10 mouse cellular contexts compared by ENCODE assay signal in the genomic region with DNA sequence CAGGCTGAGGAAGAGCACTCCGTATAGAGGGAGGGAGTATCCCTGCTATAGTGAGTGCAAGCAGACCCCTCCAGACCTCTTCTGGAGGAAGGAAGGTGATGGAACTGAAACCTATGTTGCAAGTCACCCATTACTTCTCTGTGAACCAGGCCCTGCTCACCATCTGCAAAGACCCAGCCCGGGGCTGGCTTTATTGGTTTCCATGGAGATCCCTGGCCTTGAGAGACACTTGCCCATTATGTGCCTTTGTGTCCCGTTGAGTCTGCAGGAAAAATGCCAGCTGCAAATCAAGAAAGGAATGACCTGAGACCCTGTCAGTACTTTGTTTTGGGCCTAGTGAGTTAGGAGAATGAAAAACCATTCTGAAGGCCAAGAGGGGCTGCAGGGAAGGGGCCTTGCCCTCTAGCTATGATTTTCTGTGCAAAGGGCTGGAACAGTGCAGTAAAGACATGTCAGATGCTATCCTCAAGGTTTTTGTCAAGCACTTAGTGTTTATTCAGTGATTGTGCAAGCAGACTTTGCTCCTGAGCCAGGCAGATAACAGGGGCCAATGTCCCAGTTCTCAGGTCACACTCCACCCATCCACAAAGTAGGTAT. TPM values are rescaled to one million over a fixed set of nuclear protein-coding genes. Genes with fewer than 3 reads are reported as not detected.
DNase-seq lines count a peak whose midpoint lies in the region; ATAC-seq and TF ChIP-seq lines count a peak whose summit lies in the region.
"Had no signal": no experiment of that assay in that cellular context is flagged by ENCODE, and none has a peak within 500 bp of the region (broad histone marks: within the 10 kb centered on the region; RNA-seq: fewer than 3 reads in every experiment).

No protein-coding gene starts in this region.

- 36% methylated on average over 3 of the region's 3 CpGs for WGBS in lung, embryonic 14.5 days
- 8% methylated on average over 3 of the region's 3 CpGs for WGBS in forebrain, embryonic 11.5 days
- 38% methylated on average over 3 of the region's 3 CpGs for WGBS in liver, embryonic 13.5 days (ENCODE audit: insufficient replicate concordance)
- 25% methylated on average over 3 of the region's 3 CpGs for WGBS in stomach, embryonic 15.5 days

- no peak overlapping the region for H3K4me2 ChIP-seq in lung, embryonic 14.5 days
- H3K4me2 ChIP-seq in forebrain, embryonic 11.5 days (ENCODE audit: low read depth, low read length, severe bottlenecking), result 0 out of 2 replicates have a peak overlapping the region, but pooled peaks have one; percentile 3
- no peak overlapping the region for H3K4me2 ChIP-seq in liver, embryonic 13.5 days
- H3K4me2 ChIP-seq in stomach, embryonic 15.5 days, result no peak overlapping the region
- H3K4me2 ChIP-seq: embryonic facial prominence, embryonic 13.5 days had no signal

- intact Hi-C loops in heart, postnatal 25 days (cut with DNase I), result no loop called here

- H3K9me3 ChIP-seq in lung, embryonic 14.5 days (ENCODE audit: low read depth, low read length), result no peaks in the 10 kb centered on the region
- no peaks in the 10 kb centered on the region for H3K9me3 ChIP-seq in forebrain, embryonic 11.5 days (ENCODE audit: control insufficient read depth, low read length)
- no peaks in the 10 kb centered on the region for H3K9me3 ChIP-seq in liver, embryonic 13.5 days (replicated peaks)
- H3K9me3 ChIP-seq in stomach, embryonic 15.5 days, result no peaks in the 10 kb centered on the region
- H3K9me3 ChIP-seq: embryonic facial prominence, embryonic 13.5 days had no signal

- no peaks in the 10 kb centered on the region for H3K27me3 ChIP-seq in lung, embryonic 14.5 days (ENCODE audit: insufficient read depth, low read length)
- H3K27me3 ChIP-seq in forebrain, embryonic 11.5 days (ENCODE audit: control insufficient read depth, insufficient read depth, low read length), result no peaks in the 10 kb centered on the region
- H3K27me3 ChIP-seq in liver, embryonic 13.5 days, result peaks cover 9% of the 10 kb centered on the region; the same call in 1 of the 2 replicates
- no peaks in the 10 kb centered on the region for H3K27me3 ChIP-seq in stomach, embryonic 15.5 days (replicated peaks)
- H3K27me3 ChIP-seq: embryonic facial prominence, embryonic 13.5 days had no signal

- H3K4me3 ChIP-seq in lung, embryonic 14.5 days (ENCODE audit: low read depth, low read length), result no peak overlapping the region
- H3K4me3 ChIP-seq in forebrain, embryonic 11.5 days (ENCODE audit: low read depth, low read length), result no peak overlapping the region
- H3K4me3 ChIP-seq in liver, embryonic 13.5 days (replicated peaks), result no peak overlapping the region
- H3K4me3 ChIP-seq in stomach, embryonic 15.5 days (replicated peaks), result no peak overlapping the region
- H3K4me3 ChIP-seq: embryonic facial prominence, embryonic 13.5 days had no signal

- no peak overlapping the region for H3K27ac ChIP-seq in lung, embryonic 14.5 days (ENCODE audit: low read depth)
- H3K27ac ChIP-seq in forebrain, embryonic 11.5 days (ENCODE audit: low read depth, low read length), result peak overlapping the region; percentile 84
- no peak overlapping the region for H3K27ac ChIP-seq in liver, embryonic 13.5 days
- H3K27ac ChIP-seq in stomach, embryonic 15.5 days, result peak overlapping the region; percentile 46
- H3K27ac ChIP-seq: embryonic facial prominence, embryonic 13.5 days had no signal

- H3K4me1 ChIP-seq in lung, embryonic 14.5 days (ENCODE audit: insufficient read depth), result no peaks in the 10 kb centered on the region
- peaks cover 9% of the 10 kb centered on the region for H3K4me1 ChIP-seq in forebrain, embryonic 11.5 days (replicated peaks; ENCODE audit: control insufficient read depth, insufficient read depth, low read length)
- H3K4me1 ChIP-seq in liver, embryonic 13.5 days (replicated peaks), result peaks cover 21% of the 10 kb centered on the region
- no peaks in the 10 kb centered on the region for H3K4me1 ChIP-seq in stomach, embryonic 15.5 days
- H3K4me1 ChIP-seq: embryonic facial prominence, embryonic 13.5 days had no signal

- peak; percentile 5 for DNase-seq in lung, embryonic 14.5 days
- no peak for DNase-seq in lung, postnatal 14 days
- DNase-seq in forebrain, embryonic 11.5 days (ENCODE audit: low spot score), result peak; percentile 68
- no peak for DNase-seq in liver, embryonic 13.5 days
- DNase-seq in right cerebral cortex, adult 18-20 months, result no peak
- no peak for DNase-seq in heart, postnatal 25 days (ENCODE audit: low spot score)

- H3K9ac ChIP-seq in lung, embryonic 14.5 days, result no peak overlapping the region
- H3K9ac ChIP-seq in forebrain, embryonic 11.5 days (ENCODE audit: low read length), result no peak overlapping the region
- H3K9ac ChIP-seq in liver, embryonic 13.5 days, result no peak overlapping the region
- H3K9ac ChIP-seq in stomach, embryonic 15.5 days, result no peak overlapping the region
- H3K9ac ChIP-seq: embryonic facial prominence, embryonic 13.5 days had no signal

- ATAC-seq in lung, embryonic 14.5 days (ENCODE audit: insufficient read depth), result no peak; the same call in 1 of the 2 replicates
- peak; percentile 82 for ATAC-seq in forebrain, embryonic 11.5 days (replicated peaks; ENCODE audit: low FRiP score)
- peak; percentile 65 for ATAC-seq in liver, embryonic 13.5 days (ENCODE audit: low read depth)
- ATAC-seq in stomach, embryonic 15.5 days (ENCODE audit: insufficient read depth, low FRiP score, low read depth), result peak; percentile 68
- no peak for ATAC-seq in granulocyte monocyte progenitor cell, adult 5-6 weeks (replicated peaks; ENCODE audit: poor library complexity, severe bottlenecking)
- ATAC-seq: inflammation-experienced regulatory T-cells, adult 6 months had no signal

- H3K36me3 ChIP-seq in lung, embryonic 14.5 days (ENCODE audit: insufficient read depth), result no peaks in the 10 kb centered on the region
- H3K36me3 ChIP-seq in forebrain, embryonic 11.5 days (ENCODE audit: control insufficient read depth, insufficient read depth, low read length), result no peaks in the 10 kb centered on the region
- H3K36me3 ChIP-seq in liver, embryonic 13.5 days, result no peaks in the 10 kb centered on the region
- no peaks in the 10 kb centered on the region for H3K36me3 ChIP-seq in stomach, embryonic 15.5 days
- H3K36me3 ChIP-seq: embryonic facial prominence, embryonic 13.5 days had no signal

- TF ChIP-seq CTCF in lung, embryonic 14.5 days (IDR thresholded peaks at IDR 0.05; ENCODE audit: low read depth), result no peak

RNA-seq across cellular contexts. Expression of a gene that starts 53.0 kb away (rescaled TPM):
- 15.7 and 16.8 TPM in 2 replicates for polyA plus RNA-seq in lung, embryonic 14.5 days (2014; fragmentation: Nextera tagmentation; extraction: Ambion mirVana)
- 22.2 and 22.7 TPM in 2 replicates for polyA plus RNA-seq in forebrain, embryonic 11.5 days (2014; fragmentation: Nextera tagmentation; extraction: Ambion mirVana)
- 17.1 and 22.0 TPM in 2 replicates for polyA plus RNA-seq in liver, embryonic 13.5 days (2015; fragmentation: Nextera tagmentation; extraction: Ambion mirVana)
- 32.1 and 38.0 TPM in 2 replicates for polyA plus RNA-seq in stomach, embryonic 15.5 days (2015; fragmentation: Nextera tagmentation; extraction: Ambion mirVana)
- 1 to 10 TPM; 5.5 to 5.6 TPM for total RNA-seq in heart, postnatal 25 days (2021)
- total RNA-seq in granulocyte monocyte progenitor cell, adult 5-6 weeks (2014; fragmentation: Nextera tagmentation), result not detected in 2 replicates
- not detected in 2 replicates for total RNA-seq in granulocyte monocyte progenitor cell, adult 5-6 weeks (2017)

Comparison
In these comparisons a context has a peak if more than half of its experiments do, and no peak if none do; other contexts are left out.
1. DNase-seq: peak in lung, embryonic 14.5 days (single experiment) and forebrain, embryonic 11.5 days (single experiment); none in lung, postnatal 14 days (single experiment), liver, embryonic 13.5 days (single experiment), right cerebral cortex, adult 18-20 months (single experiment) and heart, postnatal 25 days (single experiment).
2. ATAC-seq: peak in forebrain, embryonic 11.5 days (single experiment), liver, embryonic 13.5 days (single experiment) and stomach, embryonic 15.5 days (single experiment); none in lung, embryonic 14.5 days (single experiment) and granulocyte monocyte progenitor cell, adult 5-6 weeks (single experiment).
3. H3K27ac ChIP-seq: peak in forebrain, embryonic 11.5 days (single experiment) and stomach, embryonic 15.5 days (single experiment); none in lung, embryonic 14.5 days (single experiment) and liver, embryonic 13.5 days (single experiment).